ENCODE assay signal across 8 mouse cellular contexts in genomic region chr11:24076127-24076650, GRCm38 (mm10). TPM values are rescaled to one million over a fixed set of nuclear protein-coding genes. Genes with fewer than 3 reads are reported as not detected.
DNase-seq lines count a peak whose midpoint lies in the region; ATAC-seq and TF ChIP-seq lines count a peak whose summit lies in the region.

No protein-coding gene starts in this region.

- H3K27ac ChIP-seq in heart, adult 2 months: no peak overlapping the region
- H3K27ac ChIP-seq in kidney, embryonic 15.5 days: peak overlapping the region; percentile 66; the same call in 1 of the 2 replicates
- peak overlapping the region; percentile 92 for H3K27ac ChIP-seq in liver, embryonic 11.5 days (ENCODE audit: low read depth, low read length)

- TF ChIP-seq CTCF in heart, adult 2 months (IDR thresholded peaks at IDR 0.05): peak; percentile 29; the same call in 1 of the 2 replicates

- intact Hi-C loops in heart, adult 2 months (cut with DNase I): no loop called here

- peaks cover 3% of the 10 kb centered on the region for H3K4me1 ChIP-seq in heart, adult 2 months (ENCODE audit: control insufficient read depth, insufficient read depth, low read length)
- peaks cover 63% of the 10 kb centered on the region for H3K4me1 ChIP-seq in kidney, embryonic 15.5 days
- peaks cover 13% of the 10 kb centered on the region for H3K4me1 ChIP-seq in liver, embryonic 11.5 days (replicated peaks; ENCODE audit: control insufficient read depth, insufficient read depth, low read length)

- under 1% methylated on average over 32 of the region's 32 CpGs for WGBS in heart, adult 2 months
- under 1% methylated on average over 32 of the region's 32 CpGs for WGBS in kidney, embryonic 15.5 days
- WGBS in liver, embryonic 11.5 days: under 1% methylated on average over 32 of the region's 32 CpGs

- no peaks in the 10 kb centered on the region for H3K9me3 ChIP-seq in kidney, embryonic 15.5 days (replicated peaks)
- H3K9me3 ChIP-seq in liver, embryonic 11.5 days (ENCODE audit: control insufficient read depth, low read length): no peaks in the 10 kb centered on the region

- no peaks in the 10 kb centered on the region for H3K79me2 ChIP-seq in heart, adult 2 months (replicated peaks; ENCODE audit: control insufficient read depth, insufficient read depth, low read length)

- peak; percentile 49 to 54 for DNase-seq in cerebellum, postnatal 14 days
- peak; percentile 91 for DNase-seq in embryo, embryonic 11 days
- peak; percentile 59 to 60 for DNase-seq in heart, adult 2 months
- DNase-seq in liver, embryonic 11.5 days (ENCODE audit: low spot score): peak; percentile 84
- DNase-seq in spleen, postnatal 4 days (ENCODE audit: low spot score in 2 of 2): peak; percentile 81 to 88

- peak overlapping the region; percentile 42 for H3K9ac ChIP-seq in heart, adult 2 months (ENCODE audit: low read depth, low read length)
- H3K9ac ChIP-seq in kidney, embryonic 15.5 days: peak overlapping the region; percentile 32
- peak overlapping the region; percentile 87 for H3K9ac ChIP-seq in liver, embryonic 11.5 days (ENCODE audit: low read depth, low read length)

- ATAC-seq in cerebellum, adult (ENCODE audit: insufficient number of reproducible peaks, low FRiP score, low TSS enrichment): no peak
- ATAC-seq in kidney, embryonic 15.5 days (replicated peaks; ENCODE audit: low FRiP score): peak; percentile 17; the same call in 1 of the 2 replicates
- ATAC-seq in liver, embryonic 11.5 days (replicated peaks; ENCODE audit: low FRiP score): peak; percentile 30
- ATAC-seq in monocyte, adult 5-6 weeks (replicated peaks; ENCODE audit: insufficient number of reproducible peaks, low FRiP score, low TSS enrichment, poor library complexity, severe bottlenecking): 0 out of 2 replicates have a peak, but pooled peaks have one; percentile 10

- no peak for TF ChIP-seq POLR2A in heart, adult 2 months (IDR thresholded peaks at IDR 0.05; ENCODE audit: insufficient read depth, low read depth, low read length)

- peaks cover 16% of the 10 kb centered on the region for H3K27me3 ChIP-seq in heart, adult 2 months (ENCODE audit: control insufficient read depth, insufficient read depth, low read length)
- peaks cover 92% of the 10 kb centered on the region for H3K27me3 ChIP-seq in kidney, embryonic 15.5 days
- H3K27me3 ChIP-seq in liver, embryonic 11.5 days (replicated peaks; ENCODE audit: control insufficient read depth, insufficient read depth, low read length): peaks cover 4% of the 10 kb centered on the region; the same call in 1 of the 2 replicates

- TF ChIP-seq EP300 in heart, adult 2 months (IDR thresholded peaks at IDR 0.05; ENCODE audit: insufficient read depth, low read depth, low read length): no peak

- H3K4me2 ChIP-seq in kidney, embryonic 15.5 days: peak overlapping the region; percentile 89
- peak overlapping the region; percentile 98 for H3K4me2 ChIP-seq in liver, embryonic 11.5 days

- H3K36me3 ChIP-seq in heart, adult 2 months (ENCODE audit: control insufficient read depth, insufficient read depth, low read length): no peaks in the 10 kb centered on the region
- no peaks in the 10 kb centered on the region for H3K36me3 ChIP-seq in kidney, embryonic 15.5 days
- H3K36me3 ChIP-seq in liver, embryonic 11.5 days (ENCODE audit: control insufficient read depth, insufficient read depth, low read length): no peaks in the 10 kb centered on the region

- H3K4me3 ChIP-seq in heart, adult 2 months: peak overlapping the region; percentile 54
- peak overlapping the region; percentile 52 for H3K4me3 ChIP-seq in kidney, embryonic 15.5 days (replicated peaks)
- peak overlapping the region; percentile 72 for H3K4me3 ChIP-seq in liver, embryonic 11.5 days (ENCODE audit: low read depth, low read length)

RNA-seq across cellular contexts. Expression of gene A830031A19Rik, which starts 1.3 kb away (rescaled TPM):
- total RNA-seq in heart, adult 2 months (2021): not detected
- not detected in 2 replicates for polyA plus RNA-seq in heart, adult 2 months (2012; rRNA removed)
- not detected in 2 replicates for polyA plus RNA-seq in kidney, embryonic 15.5 days (2015; fragmentation: Nextera tagmentation; extraction: Ambion mirVana)
- not detected in 2 replicates for polyA plus RNA-seq in liver, embryonic 11.5 days (2014; fragmentation: Nextera tagmentation; extraction: Ambion mirVana)
- not detected in 3 replicates for total RNA-seq in monocyte, adult 5-6 weeks (2017)

RNA-seq across cellular contexts. Expression of gene Bcl11a, which starts 1.7 kb away (rescaled TPM):
- total RNA-seq in heart, adult 2 months (2021): 1 to 10 TPM; 2.4 to 4.2 TPM
- 1.1 and 1.7 TPM in 2 replicates for polyA plus RNA-seq in heart, adult 2 months (2012; rRNA removed)
- 2.9 and 3.6 TPM in 2 replicates for polyA plus RNA-seq in kidney, embryonic 15.5 days (2015; fragmentation: Nextera tagmentation; extraction: Ambion mirVana)
- polyA plus RNA-seq in liver, embryonic 11.5 days (2014; fragmentation: Nextera tagmentation; extraction: Ambion mirVana): 92.2 and 95.4 TPM in 2 replicates
- total RNA-seq in monocyte, adult 5-6 weeks (2017): 12.1 to 16.9 TPM (median 13.9 TPM) in 3 replicates

Comparison
In these comparisons a context has a peak if more than half of its experiments do, and no peak if none do; other contexts are left out.
1. H3K9ac ChIP-seq: peak in every context shown above with its lines; median percentile 87 in liver, embryonic 11.5 days; 42 in heart, adult 2 months; 32 in kidney, embryonic 15.5 days.
2. RNA of gene Bcl11a, which starts 1.7 kb away (polyA plus RNA-seq): 92.2 to 95.4 TPM in liver, embryonic 11.5 days; 2.9 to 3.6 TPM in kidney, embryonic 15.5 days and 1.1 to 1.7 TPM in heart, adult 2 months; every median in the first group is over 10 times any median in the second.
3. Peak in every context shown above with its lines, with median percentiles within 50 percentile points of each other: DNase-seq and H3K4me3 ChIP-seq.